Mouse (Mus musculus) MEL (cell line): Measurements from ENCODE around the gene Gramd4. TPM values are rescaled to one million over a fixed set of nuclear protein-coding genes. Genes with fewer than 3 reads are reported as not detected.

ENCODE experiments used
- DNase-seq: peaks from one replicate; pipeline ENCODE4 v3.0.0; 2011; ENCODE audit warnings: low read depth, low spot score
- H3K27ac ChIP-seq: 2 replicates; pipeline ENCODE4 v1.5.1; 2012; ENCODE audit warnings: low read depth, mild to moderate bottlenecking, control low read depth, low read length, moderate library complexity; ENCODE audit not compliant: control insufficient read depth
- H3K27me3 ChIP-seq, 2 experiments: fragments of 150-350 bp in 1 of 2; sonication (generic) in 1 of 2; 2 replicates each; pipeline ENCODE4 v1.6.1; 2012; ENCODE audit warnings: low read length in 2 of 2, mild to moderate bottlenecking in 2 of 2, improper control_type of control experiment in 1 of 2, moderate library complexity in 1 of 2; ENCODE audit not compliant: insufficient read depth in 2 of 2, control insufficient read depth in 1 of 2
- H3K36me3 ChIP-seq, 2 experiments: 2 replicates each; pipeline ENCODE4 v1.6.1; 2012 to 2014; ENCODE audit warnings: low read length in 2 of 2, improper control_type of control experiment in 1 of 2, inconsistent platforms in 1 of 2, mild to moderate bottlenecking in 1 of 2; ENCODE audit not compliant: insufficient read depth in 2 of 2, control insufficient read depth in 1 of 2
- H3K4me1 ChIP-seq, 2 experiments: fragments of 150-350 bp in 1 of 2; sonication (generic) in 1 of 2; 2 replicates each; pipeline ENCODE4 v1.6.1; 2012; ENCODE audit warnings: low read length in 2 of 2, improper control_type of control experiment in 1 of 2, mild to moderate bottlenecking in 1 of 2; ENCODE audit not compliant: insufficient read depth in 2 of 2, control insufficient read depth in 1 of 2
- H3K4me3 ChIP-seq, 2 experiments: fragments of 150-350 bp in 1 of 2; sonication (generic) in 1 of 2; 2 replicates each; pipeline ENCODE4 v1.5.1; 2012; ENCODE audit warnings: low read depth in 2 of 2, low read length in 2 of 2, mild to moderate bottlenecking in 2 of 2, moderate library complexity in 2 of 2, control low read depth in 1 of 2, improper control_type of control experiment in 1 of 2; ENCODE audit not compliant: control insufficient read depth in 1 of 2, insufficient read depth in 1 of 2
- H3K79me2 ChIP-seq: 2 replicates; pipeline ENCODE4 v1.6.1; 2012; ENCODE audit warnings: mild to moderate bottlenecking, low read length, moderate library complexity; ENCODE audit not compliant: control insufficient read depth, poor library complexity, insufficient read depth
- H3K9ac ChIP-seq: 2 replicates; pipeline ENCODE4 v1.6.1; 2012; ENCODE audit warnings: low read depth, mild to moderate bottlenecking, control low read depth, low read length, moderate library complexity; ENCODE audit not compliant: control insufficient read depth, poor library complexity, severe bottlenecking
- H3K9me3 ChIP-seq: fragments of 150-350 bp; sonication (generic); replicated peaks from 2 replicates; pipeline ENCODE4 v1.6.1; 2012; ENCODE audit warnings: mild to moderate bottlenecking, low read length, improper control_type of control experiment, moderate library complexity; ENCODE audit not compliant: insufficient read depth
- CHD2 ChIP-seq: IDR thresholded peaks from 2 replicates; pipeline ENCODE4 v1.6.1; 2011; ENCODE audit warnings: low read length, improper control_type of control experiment
- EP300 ChIP-seq, 2 experiments: IDR thresholded peaks; 2 replicates each; pipeline ENCODE4 v1.6.1; 2011; ENCODE audit warnings: improper control_type of control experiment in 2 of 2, low read length in 2 of 2, low read depth in 1 of 2, mild to moderate bottlenecking in 1 of 2
- GABPA ChIP-seq: IDR thresholded peaks from 2 replicates; pipeline ENCODE4 v1.6.1; 2012; ENCODE audit warnings: low read depth, mild to moderate bottlenecking, inconsistent platforms, low read length, improper control_type of control experiment, moderate library complexity
- GATA1 ChIP-seq: IDR thresholded peaks from 2 replicates; pipeline ENCODE4 v1.6.1; 2011; ENCODE audit warnings: low read depth, low read length, improper control_type of control experiment
- JUND ChIP-seq: IDR thresholded peaks from 2 replicates; pipeline ENCODE4 v1.6.1; 2011; ENCODE audit warnings: low read depth, mild to moderate bottlenecking, improper control_type of control experiment, low read length
- KAT2A ChIP-seq: conservative IDR thresholded peaks from 2 replicates; pipeline ENCODE4 v1.6.1; 2012; ENCODE audit warnings: low read depth, low read length, improper control_type of control experiment, inconsistent platforms
- MAFK ChIP-seq: IDR thresholded peaks from 2 replicates; pipeline ENCODE4 v1.6.1; 2011; ENCODE audit warnings: low read depth, mild to moderate bottlenecking, low read length, improper control_type of control experiment, borderline replicate concordance
- MAX ChIP-seq: IDR thresholded peaks from 2 replicates; pipeline ENCODE4 v1.6.1; 2011; ENCODE audit warnings: low read length, improper control_type of control experiment
- MEF2A ChIP-seq: IDR thresholded peaks from 2 replicates; pipeline ENCODE4 v1.6.1; 2014; ENCODE audit warnings: low read depth, mild to moderate bottlenecking, inconsistent platforms, low read length, improper control_type of control experiment; ENCODE audit not compliant: poor library complexity, insufficient replicate concordance, severe bottlenecking; ENCODE audit errors: extremely low read depth
- MXI1 ChIP-seq: IDR thresholded peaks from 2 replicates; pipeline ENCODE4 v1.6.1; 2011; ENCODE audit warnings: mild to moderate bottlenecking, low read depth, low read length, improper control_type of control experiment
- MYC ChIP-seq: IDR thresholded peaks from 2 replicates; pipeline ENCODE4 v1.6.1; 2011; ENCODE audit warnings: low read depth, mild to moderate bottlenecking, low read length, improper control_type of control experiment, moderate library complexity
- NELFE ChIP-seq: IDR thresholded peaks from 2 replicates; pipeline ENCODE4 v1.6.1; 2011; ENCODE audit warnings: low read depth, low read length, improper control_type of control experiment
- NRF1 ChIP-seq: IDR thresholded peaks from 2 replicates; pipeline ENCODE4 v1.6.1; 2014; ENCODE audit warnings: low read depth, mild to moderate bottlenecking, inconsistent platforms, low read length, improper control_type of control experiment, moderate library complexity; ENCODE audit not compliant: poor library complexity, insufficient read depth, severe bottlenecking
- POLR2A ChIP-seq, 2 experiments: IDR thresholded peaks; 2 replicates each; pipeline ENCODE4 v1.6.1; 2011 to 2012; ENCODE audit warnings: low read length in 2 of 2, mild to moderate bottlenecking in 2 of 2, control low read depth in 1 of 2, improper control_type of control experiment in 1 of 2, low read depth in 1 of 2, moderate library complexity in 1 of 2; ENCODE audit not compliant: control insufficient read depth in 1 of 2, insufficient read depth in 1 of 2, poor library complexity in 1 of 2
- POLR2AphosphoS2 ChIP-seq: IDR thresholded peaks from 2 replicates; pipeline ENCODE4 v1.6.1; 2011; ENCODE audit warnings: low read length, improper control_type of control experiment
- POLR2AphosphoS5 ChIP-seq: IDR thresholded peaks from 2 replicates; pipeline ENCODE4 v1.6.1; 2012; ENCODE audit warnings: low read depth, borderline replicate concordance, mild to moderate bottlenecking, inconsistent platforms, low read length, moderate library complexity, mixed read lengths
- RCOR1 ChIP-seq: IDR thresholded peaks from 2 replicates; pipeline ENCODE4 v1.6.1; 2012; ENCODE audit warnings: low read depth, mild to moderate bottlenecking, inconsistent platforms, low read length, improper control_type of control experiment
- TAL1 ChIP-seq: IDR thresholded peaks from 2 replicates; pipeline ENCODE4 v1.6.1; 2012; ENCODE audit warnings: mild to moderate bottlenecking, inconsistent platforms, low read length, moderate library complexity, mixed read lengths
- TBP ChIP-seq: IDR thresholded peaks from 2 replicates; pipeline ENCODE4 v1.8.0; 2011; ENCODE audit warnings: low read depth, low read length, improper control_type of control experiment
- TCF12 ChIP-seq: IDR thresholded peaks from 2 replicates; pipeline ENCODE4 v1.6.1; 2014; ENCODE audit warnings: low read depth, mild to moderate bottlenecking, inconsistent platforms, low read length, improper control_type of control experiment, moderate library complexity
- UBTF ChIP-seq: IDR thresholded peaks from 2 replicates; pipeline ENCODE4 v1.6.1; 2012; ENCODE audit warnings: low read depth, mild to moderate bottlenecking, inconsistent platforms, low read length, improper control_type of control experiment, moderate library complexity, borderline replicate concordance; ENCODE audit not compliant: insufficient read depth
- USF1 ChIP-seq: IDR thresholded peaks from 2 replicates; pipeline ENCODE4 v1.6.1; 2014; ENCODE audit warnings: low read depth, mild to moderate bottlenecking, inconsistent platforms, low read length, improper control_type of control experiment, moderate library complexity
- ZKSCAN1 ChIP-seq: IDR thresholded peaks from 2 replicates; pipeline ENCODE4 v1.6.1; 2012; ENCODE audit warnings: low read depth, mild to moderate bottlenecking, inconsistent platforms, low read length, improper control_type of control experiment, moderate library complexity
- ZNF384 ChIP-seq: IDR thresholded peaks from 2 replicates; pipeline ENCODE4 v1.6.1; 2012; ENCODE audit warnings: low read depth, mild to moderate bottlenecking, inconsistent platforms, low read length, improper control_type of control experiment
- polyA plus RNA-seq, 2 experiments: library from polyadenylated mRNA; stranded (reverse) in 1 of 2; unstranded in 1 of 2; fragments of >175 nt in 1 of 2; fragments of >200 nt in 1 of 2; gene quantifications; 2 replicates each; pipeline versions ENCODE4 v1.2.1 to v1.2.4; 2012; ENCODE audit warnings: low replicate concordance in 2 of 2, low read depth in 1 of 2; ENCODE audit not compliant: insufficient read length in 2 of 2, insufficient read depth in 1 of 2, missing spikeins in 1 of 2
- total RNA-seq: library from RNA; depleted of rRNA; stranded (reverse); fragments of 300-350 nt; gene quantifications from 2 replicates; pipeline ENCODE4 v1.2.3, GENCODE M21; 2012

The Gramd4 gene
- total and polyA plus RNA-seq, 3 experiments, result 35.2 to 43.1 (median 38.0) TPM

- H3K36me3 ChIP-seq, result peaks cover 0 to 3% of the 10 kb centered on the region in 2 experiments; a peak in 2 of 4 replicates
- 0 out of 4 replicates have a peak overlapping the region, but pooled peaks have one; percentile 1 to 14 for H3K4me3 ChIP-seq
- peak; percentile 73 for DNase-seq
- H3K9me3 ChIP-seq, result no peaks in the 10 kb centered on the region
- H3K27me3 ChIP-seq, result no peaks in the 10 kb centered on the region
- H3K4me1 ChIP-seq, result peaks cover 4 to 26% of the 10 kb centered on the region in 2 experiments
- peak overlapping the region; percentile 7 for H3K9ac ChIP-seq
- no peaks in the 10 kb centered on the region for H3K79me2 ChIP-seq
- peak overlapping the region; percentile 34; the same call in 1 of the 2 replicates for H3K27ac ChIP-seq
- TF ChIP-seq USF1, result no peak
- TF ChIP-seq EP300 (IDR thresholded peaks at IDR 0.05; ENCODE audit: low read depth in 1 of 2, low read length in 2 of 2), result 0 out of 4 replicates have a peak, but pooled peaks of 1 of the 2 experiments have one; percentile 20
- no peak for TF ChIP-seq KAT2A
- TF ChIP-seq RCOR1, result no peak
- TF ChIP-seq TCF12, result no peak
- no peak for TF ChIP-seq ZKSCAN1
- TF ChIP-seq POLR2AphosphoS5, result no peak
- TF ChIP-seq UBTF, result no peak
- no peak for TF ChIP-seq NELFE
- TF ChIP-seq TAL1, result no peak
- no peak for TF ChIP-seq ZNF384
- TF ChIP-seq NRF1, result no peak
- peak; percentile 51; the same call in 1 of the 2 replicates for TF ChIP-seq MAX
- 0 out of 2 replicates have a peak, but pooled peaks have one; percentile 12 for TF ChIP-seq MXI1
- 0 out of 2 replicates have a peak, but pooled peaks have one; percentile 45 for TF ChIP-seq MYC
- no peak for TF ChIP-seq GABPA
- TF ChIP-seq CHD2, result no peak
- TF ChIP-seq MEF2A, result no peak
- TF ChIP-seq JUND, result no peak
- no peak for TF ChIP-seq POLR2A (IDR thresholded peaks at IDR 0.05; ENCODE audit: control insufficient read depth in 1 of 2, insufficient read depth in 1 of 2, low read depth in 1 of 2, low read length in 2 of 2, poor library complexity in 1 of 2)
- no peak for TF ChIP-seq GATA1
- TF ChIP-seq MAFK, result no peak
- no peak for TF ChIP-seq TBP
- TF ChIP-seq POLR2AphosphoS2, result no peak
- TF ChIP-seq, all 39 proteins: peak for 4
These were observed 35.5 kb upstream of the Gramd4 start for GRCm38 (mm10) chr15:86021971-86022370.
